Mouse (Mus musculus) kidney, adult 2 months (tissue): ENCODE data around the gene Epha1.

Experiments
- CTCF ChIP-seq: fragments of 200-500 bp; conservative IDR thresholded peaks from 2 replicates; pipeline ENCODE4 v1.5.1; 2011; ENCODE audit warnings: low read depth, mild to moderate bottlenecking, control low read depth, low read length, moderate library complexity, mixed read lengths; ENCODE audit not compliant: insufficient read depth, insufficient read length
- POLR2A ChIP-seq: fragments of 200-500 bp; IDR thresholded peaks from one replicate; pipeline ENCODE4 v1.6.1; 2011; ENCODE audit warnings: low read depth, low read length, control low read depth

DNA sequence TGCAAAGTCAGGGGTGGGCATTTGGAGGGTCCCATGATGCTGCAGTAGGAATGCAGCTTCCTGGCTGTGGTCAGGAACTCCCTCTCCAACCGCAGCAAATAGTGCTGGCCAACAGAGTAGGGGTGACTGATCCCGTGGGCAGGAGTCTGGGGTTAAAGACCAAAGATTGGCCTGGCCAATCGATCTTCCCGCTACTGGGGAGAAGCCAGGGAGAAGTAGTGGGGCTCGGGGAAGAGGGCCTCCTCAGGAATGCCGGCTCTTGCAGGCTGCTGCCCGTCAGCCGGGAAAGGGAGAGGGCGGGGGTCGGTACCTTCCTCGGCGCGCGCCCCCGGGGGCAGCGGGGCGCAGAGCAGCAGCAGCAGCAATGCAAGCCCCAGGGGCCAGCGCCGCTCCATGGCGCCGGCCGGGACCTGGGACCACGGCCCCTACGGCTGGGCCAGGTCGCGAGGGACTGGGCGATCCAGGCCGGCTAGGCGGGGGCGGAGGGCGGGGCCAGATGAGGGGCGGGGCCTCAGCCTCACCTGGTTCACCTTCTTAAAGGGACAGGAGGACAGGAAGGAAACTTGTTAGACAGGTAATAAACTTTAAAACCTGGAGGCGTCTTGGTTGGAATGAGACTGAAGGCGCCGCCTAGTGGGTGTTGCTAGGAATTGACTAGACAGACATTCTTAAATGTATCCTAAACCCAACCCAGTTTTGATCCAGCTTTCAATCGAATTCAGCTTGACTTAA lies at the start of gene Epha1:
- no peak; the same call in 1 of the 2 replicates for TF ChIP-seq CTCF
- TF ChIP-seq POLR2A, result no peak
